Mouse (Mus musculus) spleen, postnatal 4 days (tissue): Measurements from ENCODE around the gene Eed.

ENCODE experiments used
- DNase-seq, 2 experiments: peaks; one replicate each; pipeline ENCODE4 v3.0.0; 2022; ENCODE audit warnings: low spot score in 2 of 2

The Eed gene

GRCm38 (mm10) chr7:89908899-89909621 lies 71.7 kb downstream of the Eed start:
- no peak for DNase-seq

GRCm38 (mm10) chr7:89908421-89908820 lies 72.4 kb downstream of the Eed start:
- DNase-seq, result no peak

GRCm38 (mm10) chr7:89907950-89908349 lies 72.8 kb downstream of the Eed start:
- peak; percentile 66 to 88 for DNase-seq
